Mouse (Mus musculus): ENCODE data around the gene Cysltr2.

The Cysltr2 gene

GRCm38 (mm10) chr14:73048937-73049336 lies at the start of gene Cysltr2:
Gene Cysltr2 (minus strand): TSS chr14:73049114.
- in situ Hi-C loops (cut with MseI, MboI) = no loop called here

DNA sequence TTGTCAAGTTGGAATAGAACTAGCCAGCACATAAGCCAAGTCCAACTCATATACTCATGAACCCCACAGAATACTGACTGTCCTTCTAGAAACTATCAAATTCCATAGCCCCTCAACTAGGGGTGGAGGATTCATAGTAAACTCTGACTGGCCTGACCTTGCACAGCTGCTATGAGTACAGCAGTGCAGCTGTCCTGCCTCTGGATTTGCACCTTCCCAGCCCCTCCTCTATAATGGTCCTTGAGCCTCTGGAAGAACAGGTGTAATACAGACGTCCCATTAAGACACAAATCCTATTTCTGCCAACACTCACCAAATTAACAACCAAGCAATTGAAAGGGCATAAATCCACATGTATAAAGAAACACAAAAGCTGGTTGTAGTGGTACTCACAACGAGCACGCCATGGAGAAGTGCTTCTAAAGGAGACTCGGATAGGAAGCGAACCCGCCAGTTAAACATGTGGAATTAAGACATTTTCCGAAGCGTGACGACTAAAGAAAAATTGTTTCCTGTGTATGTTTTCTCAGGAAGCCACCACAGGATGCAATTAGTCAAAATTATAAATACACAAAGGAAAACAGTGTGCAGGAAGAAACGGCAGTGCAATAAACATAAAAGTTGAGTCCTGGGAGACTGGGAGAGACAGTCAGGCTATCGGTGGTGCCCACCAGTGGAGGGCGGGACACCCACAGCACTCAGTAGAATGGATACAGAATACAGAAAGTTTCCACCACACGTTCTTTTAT lies 46.1 kb upstream of the Cysltr2 start:
- in situ Hi-C loops (cut with MseI, MboI) = no loop called here

GRCm38 (mm10) chr14:73092871-73093270 lies 44.0 kb upstream of the Cysltr2 start:
- in situ Hi-C loops (cut with MseI, MboI) = no loop called here

- in situ Hi-C loops (cut with MseI, MboI) = no loop called here
These were observed 39.3 kb upstream of the Cysltr2 start for GRCm38 (mm10) chr14:73088224-73088623.

GRCm38 (mm10) chr14:73087746-73088145 lies 38.8 kb upstream of the Cysltr2 start:
- in situ Hi-C loops (cut with MseI, MboI) = no loop called here

DNA sequence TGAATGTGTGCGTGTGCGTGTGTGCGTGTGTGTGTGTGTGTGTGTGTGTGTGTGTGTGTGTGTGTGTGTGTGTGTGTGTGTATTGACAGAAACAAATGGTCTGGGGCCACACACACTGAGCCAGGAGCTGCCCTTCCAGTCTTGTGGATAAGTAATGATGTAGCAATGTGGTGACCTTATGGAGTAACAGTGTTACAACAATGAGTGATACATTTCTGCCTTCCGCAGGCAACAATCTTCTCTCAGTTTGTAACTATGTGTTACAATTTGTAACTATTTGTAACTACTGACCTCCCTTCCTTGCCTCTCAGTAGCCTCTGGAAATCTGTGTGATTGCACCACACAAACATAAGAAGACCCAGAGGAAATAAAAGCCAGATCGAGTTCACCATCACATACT lies 38.3 kb upstream of the Cysltr2 start:
- in situ Hi-C loops (cut with MseI, MboI) = no loop called here

DNA sequence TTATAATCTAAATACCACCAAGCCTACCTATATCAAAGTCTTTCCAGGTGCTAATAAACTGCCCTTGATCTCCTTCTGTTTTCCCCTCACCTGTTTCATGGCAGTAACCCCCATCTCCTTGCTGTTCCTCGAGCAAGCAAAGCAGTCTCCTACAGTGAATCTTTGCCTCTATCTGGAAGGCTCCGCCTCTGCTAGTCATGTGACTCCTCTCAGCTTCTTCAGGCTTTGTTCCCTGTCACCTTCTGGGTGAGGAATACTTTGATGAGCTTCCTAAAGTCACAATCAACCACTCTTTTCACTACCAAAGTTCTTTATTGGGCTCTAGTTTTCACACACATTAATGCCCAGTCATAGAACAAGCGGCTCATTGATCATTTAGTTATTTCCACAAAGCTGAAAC lies 37.5 kb upstream of the Cysltr2 start:
- in situ Hi-C loops (cut with MseI, MboI) = no loop called here

DNA sequence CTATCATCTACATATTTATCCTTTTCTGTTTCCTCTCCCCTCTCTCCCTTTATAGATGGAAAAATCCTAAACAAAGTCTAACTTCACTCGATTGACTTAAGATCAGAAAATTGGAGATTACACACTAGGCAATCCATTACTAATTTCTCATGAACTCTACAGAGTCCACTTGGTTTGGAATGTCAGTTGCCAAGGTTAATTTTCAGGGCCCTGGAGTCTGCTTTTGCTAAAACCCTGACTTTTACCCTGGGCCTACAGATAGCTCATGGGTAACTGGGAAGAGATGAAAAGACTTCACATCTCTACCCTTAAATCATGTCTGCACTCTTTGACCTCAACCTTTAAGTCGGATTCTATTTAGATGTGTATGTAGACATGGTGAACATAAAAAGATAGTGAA lies 34.6 kb upstream of the Cysltr2 start:
- in situ Hi-C loops (cut with MseI, MboI) = no loop called here

GRCm38 (mm10) chr14:73064460-73064859 lies 15.5 kb upstream of the Cysltr2 start:
- in situ Hi-C loops (cut with MseI, MboI) = no loop called here

- in situ Hi-C loops (cut with MseI, MboI) = no loop called here
These were observed 9.8 kb upstream of the Cysltr2 start for GRCm38 (mm10) chr14:73058755-73059154.

DNA sequence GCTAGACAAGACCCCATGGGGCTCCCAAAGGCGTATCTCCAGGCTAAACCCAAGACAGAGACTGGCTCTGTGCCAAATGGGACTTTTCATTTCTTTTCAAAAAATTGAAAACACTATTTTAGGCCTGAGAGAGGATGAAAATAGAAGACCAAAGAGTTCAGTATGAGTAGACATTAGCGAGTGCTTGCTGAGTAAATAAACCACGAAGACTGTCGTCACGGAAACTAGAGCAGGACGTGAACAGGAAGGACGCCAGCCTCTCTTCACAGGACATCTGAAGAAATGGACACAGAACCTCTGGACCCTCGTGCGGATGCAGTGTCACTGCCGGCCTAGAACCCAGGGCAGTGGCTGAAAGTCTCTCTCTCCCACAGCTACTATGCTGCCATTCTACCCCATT lies 8.8 kb upstream of the Cysltr2 start:
- in situ Hi-C loops (cut with MseI, MboI) = no loop called here

DNA sequence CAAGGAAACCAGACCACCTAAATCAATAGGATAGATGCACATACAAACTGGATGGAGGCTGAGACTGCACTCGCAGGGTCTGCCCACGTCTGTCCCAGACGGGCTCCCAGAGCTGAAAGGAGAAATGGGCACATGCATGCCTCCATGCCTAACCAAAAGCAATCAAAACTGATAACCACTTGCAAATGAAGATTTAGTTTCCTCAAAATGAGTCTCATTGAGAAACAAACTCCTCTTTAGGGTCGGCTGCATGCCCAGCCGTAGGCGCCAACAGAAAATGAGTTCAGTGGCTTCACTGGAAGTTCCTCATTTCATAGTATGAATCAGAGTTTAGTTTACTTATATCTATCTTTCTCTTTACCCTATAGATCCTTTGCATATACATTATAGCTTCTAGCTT lies 7.9 kb upstream of the Cysltr2 start:
- in situ Hi-C loops (cut with MseI, MboI) = no loop called here

DNA sequence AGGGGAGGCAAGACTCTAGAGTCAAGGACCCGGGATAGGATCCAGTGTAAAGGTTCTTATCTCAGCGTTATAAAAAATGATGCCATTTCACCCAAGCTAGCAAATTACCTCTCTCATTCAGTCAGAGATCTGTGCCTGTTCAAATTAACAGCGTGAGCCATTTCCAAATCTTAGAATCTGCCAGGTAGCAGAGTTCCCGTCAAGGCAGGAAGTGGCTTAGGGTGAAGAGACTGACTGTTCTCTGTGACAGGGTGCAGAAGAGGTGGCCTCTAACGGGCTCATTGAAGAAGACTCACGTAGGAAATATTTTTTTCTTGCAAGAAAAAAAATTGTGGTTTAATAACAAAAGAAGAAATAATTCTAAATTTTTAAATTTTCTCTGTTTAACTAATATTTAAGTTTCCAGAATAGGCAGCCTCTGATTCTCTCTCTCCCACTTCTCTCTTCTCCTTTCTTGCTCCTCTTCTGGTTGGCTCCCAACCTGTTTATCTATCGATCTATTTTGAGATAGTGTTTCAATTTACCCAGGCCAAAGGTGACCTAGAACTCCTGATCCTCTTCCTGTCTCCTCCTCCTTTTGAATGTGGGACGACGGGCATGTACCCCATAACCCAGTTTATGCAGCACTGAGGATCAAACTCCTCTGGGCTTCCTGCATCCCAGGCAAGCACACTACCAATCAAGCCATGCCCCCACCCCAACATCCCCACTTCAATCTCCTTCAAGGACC lies 3.5 kb downstream of the Cysltr2 start:
- in situ Hi-C loops (cut with MseI, MboI) = no loop called here

- in situ Hi-C loops (cut with MseI, MboI) = no loop called here
These were observed 7.2 kb downstream of the Cysltr2 start for GRCm38 (mm10) chr14:73041689-73042088.

GRCm38 (mm10) chr14:73033290-73033689 lies 15.6 kb downstream of the Cysltr2 start:
- in situ Hi-C loops (cut with MseI, MboI) = no loop called here

DNA sequence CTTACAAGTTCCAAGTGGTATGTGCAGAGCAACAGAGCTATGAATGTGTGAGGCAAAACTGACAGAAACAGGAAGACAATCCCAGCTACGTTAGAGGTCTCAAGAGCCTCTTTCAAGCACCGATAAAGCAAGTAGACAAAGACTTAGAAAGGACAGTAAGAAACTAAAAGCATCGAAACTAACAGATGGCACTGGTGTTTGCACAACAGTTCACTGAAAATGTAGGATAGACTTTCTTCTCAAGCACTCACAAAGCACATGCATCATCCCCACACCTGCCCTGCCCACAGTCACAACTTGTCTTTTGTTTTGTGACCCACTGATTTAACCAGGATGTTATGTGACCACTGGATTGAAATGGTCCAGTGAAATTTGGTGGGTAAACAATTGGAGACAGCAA lies 17.7 kb downstream of the Cysltr2 start:
- in situ Hi-C loops (cut with MseI, MboI) = no loop called here

- in situ Hi-C loops (cut with MseI, MboI) = no loop called here
These were observed 31.6 kb downstream of the Cysltr2 start for GRCm38 (mm10) chr14:73017272-73017671.

- in situ Hi-C loops (cut with MseI, MboI) = no loop called here
These were observed 33.5 kb downstream of the Cysltr2 start for GRCm38 (mm10) chr14:73015386-73015785.

DNA sequence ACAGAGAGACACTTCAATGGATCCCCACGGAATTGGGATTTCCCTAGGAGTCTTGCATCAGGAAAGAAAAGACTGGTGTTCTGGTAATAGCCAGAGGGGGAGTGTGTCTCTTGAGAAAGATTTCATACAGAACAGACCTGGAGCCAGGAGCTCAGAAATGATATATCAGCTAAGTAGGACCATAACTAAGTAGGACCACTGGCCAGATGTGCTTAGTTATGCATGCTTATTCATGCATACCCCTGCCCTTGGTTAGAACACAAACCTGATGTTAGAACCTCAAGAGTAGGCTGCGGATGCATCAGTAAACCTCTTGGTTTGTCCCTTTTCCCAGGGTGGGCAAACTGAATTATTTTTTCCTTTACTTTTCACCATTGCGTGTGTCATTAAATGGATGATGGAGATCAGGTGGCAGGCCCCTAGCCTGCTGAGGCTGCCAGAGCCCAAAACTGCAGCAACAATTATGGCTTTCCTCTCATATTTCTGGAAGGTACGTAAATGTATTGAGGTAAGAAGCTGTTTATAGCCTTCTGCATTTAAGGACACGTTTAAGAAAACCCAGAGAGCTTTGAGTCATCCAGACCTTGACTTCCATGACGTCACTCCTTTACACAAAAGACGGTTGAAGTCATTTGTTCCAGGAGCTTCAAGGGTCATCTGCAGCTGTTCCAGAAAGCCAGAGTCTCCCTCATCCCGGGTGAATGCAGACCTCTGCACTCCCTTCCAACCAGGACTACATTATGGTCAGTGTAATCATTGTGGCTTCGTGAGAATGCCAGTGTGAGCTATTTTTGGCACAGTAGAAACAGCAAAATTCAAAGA lies 35.0 kb downstream of the Cysltr2 start:
- in situ Hi-C loops (cut with MseI, MboI) = no loop called here

DNA sequence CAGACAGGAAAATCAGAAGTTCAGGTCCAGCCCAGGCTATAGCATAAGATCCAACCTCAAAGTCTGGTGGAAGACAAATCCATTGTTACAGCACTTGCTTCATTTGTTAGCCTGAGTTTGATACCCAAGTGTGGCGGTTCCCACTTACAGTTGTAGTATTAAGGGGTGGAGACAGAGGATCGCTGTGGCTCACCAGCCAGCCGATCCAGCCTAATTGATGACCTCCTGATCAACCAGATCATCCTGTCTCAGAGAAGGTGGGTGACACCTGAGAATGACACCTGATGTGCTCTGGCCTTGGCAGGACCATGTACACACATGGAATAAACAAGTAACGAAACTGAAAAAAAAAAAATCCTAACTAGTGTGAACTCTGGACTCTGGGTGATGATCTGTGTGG lies 47.1 kb downstream of the Cysltr2 start:
- in situ Hi-C loops (cut with MseI, MboI) = no loop called here

DNA sequence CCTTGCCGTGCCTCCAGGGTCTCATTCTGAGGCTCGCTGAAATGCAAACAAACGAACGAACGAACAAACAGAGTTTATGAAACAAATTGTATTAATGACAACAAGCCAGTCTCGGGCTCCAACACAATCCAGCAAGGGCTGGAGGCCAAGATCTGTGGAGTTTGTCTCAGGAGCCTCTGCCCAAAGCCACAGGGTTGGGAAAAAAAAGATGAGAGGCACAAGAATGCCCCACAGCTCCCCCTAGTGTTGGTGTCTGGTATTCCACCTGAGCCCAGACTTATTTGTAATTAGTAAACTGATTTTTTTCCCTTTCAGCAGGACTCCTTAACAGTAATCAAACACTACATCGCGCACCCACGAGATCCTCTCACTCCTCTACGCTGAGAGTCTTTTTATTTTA lies 48.6 kb downstream of the Cysltr2 start:
- in situ Hi-C loops (cut with MseI, MboI) = no loop called here

- in situ Hi-C loops (cut with MseI, MboI) = loop anchor here (25.0 kb wide), 1 partner anchor 286 kb away; the partner anchor contains the start of gene Fndc3a (in 2 of the 2)
These were observed 50.8 kb downstream of the Cysltr2 start for GRCm38 (mm10) chr14:72998111-72998510.
